Mouse (Mus musculus) hindbrain, embryonic 15.5 days (tissue): ENCODE data around the gene Lrrc25. TPM values are rescaled to one million over a fixed set of nuclear protein-coding genes. Genes with fewer than 3 reads are reported as not detected.
A peak's percentile ranks its signal among the peaks of the same experiment; 100 is the strongest.

ENCODE experiments used
- ATAC-seq: fragments of 200-750 bp; cut with Nextera tagmentation; 2 replicates; pipeline ENCODE4 v1.8.0; 2017; ENCODE audit warnings: low read depth, moderate number of reproducible peaks, moderate TSS enrichment; ENCODE audit not compliant: low FRiP score
- H3K27ac ChIP-seq: fragments of 300-500 bp; sonication (generic); replicated peaks from 2 replicates; pipeline ENCODE4 v1.5.1; 2015; ENCODE audit warnings: mild to moderate bottlenecking, inconsistent platforms
- H3K27me3 ChIP-seq: fragments of 300-500 bp; sonication (generic); 2 replicates; pipeline ENCODE4 v1.6.1; 2015; ENCODE audit warnings: control low read depth, inconsistent platforms
- H3K36me3 ChIP-seq: fragments of 300-500 bp; sonication (generic); 2 replicates; pipeline ENCODE4 v1.6.1; 2015; ENCODE audit warnings: control low read depth, inconsistent platforms
- H3K4me1 ChIP-seq: fragments of 300-500 bp; sonication (generic); replicated peaks from 2 replicates; pipeline ENCODE4 v1.6.1; 2015; ENCODE audit warnings: control low read depth, inconsistent platforms
- H3K4me2 ChIP-seq: fragments of 300-500 bp; sonication (generic); 2 replicates; pipeline ENCODE4 v1.6.1; 2015; ENCODE audit warnings: moderate library complexity, mild to moderate bottlenecking, inconsistent platforms
- H3K4me3 ChIP-seq: fragments of 300-500 bp; sonication (generic); 2 replicates; pipeline ENCODE4 v1.5.1; 2015; ENCODE audit warnings: mild to moderate bottlenecking, inconsistent platforms
- H3K9ac ChIP-seq: fragments of 300-500 bp; sonication (generic); 2 replicates; pipeline ENCODE4 v1.6.1; 2015; ENCODE audit warnings: inconsistent platforms
- H3K9me3 ChIP-seq: fragments of 300-500 bp; sonication (generic); 2 replicates; pipeline ENCODE4 v1.6.1; 2016; ENCODE audit warnings: control low read depth, inconsistent platforms
- WGBS: fragments of 180-500 bp; shearing (Covaris S2); methylation state at CpG from one replicate; pipeline ENCODE4 v1.1.7; 2015; 5-methylcytosine and 5-hydroxymethylcytosine counted together
- polyA plus RNA-seq: library from polyadenylated mRNA; unstranded; fragments of >200 nt; fragmentation: Nextera tagmentation; extraction: Ambion mirVana; gene quantifications from 2 replicates; pipeline ENCODE4 v1.2.1, GENCODE M21; 2015

Lrrc25 gene
- polyA plus RNA-seq, 1 experiment from 2014 or later, result 1.1 TPM

DNA sequence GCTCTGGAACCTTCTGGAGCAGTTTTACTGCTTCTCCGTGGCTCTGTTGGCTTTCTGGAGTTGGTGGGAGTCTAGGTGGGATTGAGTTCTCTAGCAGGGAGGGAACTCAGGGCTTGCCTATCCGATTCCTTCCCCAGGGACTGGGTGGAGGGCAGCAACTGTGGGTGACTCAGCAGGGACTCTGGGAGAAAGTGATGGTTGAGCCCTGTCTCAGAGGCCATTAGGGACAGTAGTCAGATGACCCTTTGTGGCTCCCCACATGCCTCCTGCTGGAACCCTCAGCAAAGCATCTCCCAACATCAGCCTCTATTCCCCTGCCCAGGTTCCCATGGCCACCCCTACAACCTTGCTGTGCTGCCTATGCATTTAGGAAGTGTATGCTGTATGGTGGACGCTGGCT is 27.1 kb downstream of the Lrrc25 start:
- 69% methylated on average over 3 of the region's 3 CpGs for WGBS
- no peak overlapping the region for H3K9ac ChIP-seq
- H3K27ac ChIP-seq, result no peak overlapping the region
- H3K4me3 ChIP-seq, result no peak overlapping the region
- H3K4me2 ChIP-seq, result no peak overlapping the region
- H3K4me1 ChIP-seq, result peaks cover 20% of the 10 kb centered on the region
- no peaks in the 10 kb centered on the region for H3K9me3 ChIP-seq
- ATAC-seq, result no peak
- no peaks in the 10 kb centered on the region for H3K27me3 ChIP-seq
- no peaks in the 10 kb centered on the region for H3K36me3 ChIP-seq

DNA sequence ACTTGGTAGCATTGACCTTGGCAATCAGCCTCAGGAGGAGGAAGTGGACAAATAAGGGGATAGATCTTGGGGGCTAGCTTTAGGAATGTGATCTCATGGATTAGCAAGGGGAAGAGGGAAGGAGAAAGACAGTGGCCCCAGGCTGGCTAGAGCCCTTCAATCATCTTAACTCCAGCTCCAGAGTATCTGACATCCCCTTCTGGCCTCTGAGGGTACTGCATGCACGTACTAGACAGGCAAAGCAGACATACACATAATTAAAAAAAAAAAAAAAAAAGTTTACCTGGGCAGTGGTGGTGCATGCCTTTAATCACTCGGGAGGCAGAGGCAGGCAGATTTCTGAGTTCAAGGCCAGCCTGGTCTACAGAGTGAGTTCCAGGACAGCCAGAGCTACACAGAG is 28.1 kb downstream of the Lrrc25 start:
- H3K9ac ChIP-seq, result no peak overlapping the region
- ATAC-seq, result no peak
- WGBS, result 77% methylated on average over 2 of the region's 2 CpGs
- H3K4me1 ChIP-seq, result peaks cover 27% of the 10 kb centered on the region
- H3K9me3 ChIP-seq, result no peaks in the 10 kb centered on the region
- H3K4me3 ChIP-seq, result no peak overlapping the region
- H3K27me3 ChIP-seq, result no peaks in the 10 kb centered on the region
- no peak overlapping the region for H3K4me2 ChIP-seq
- no peak overlapping the region for H3K27ac ChIP-seq
- H3K36me3 ChIP-seq, result no peaks in the 10 kb centered on the region

DNA sequence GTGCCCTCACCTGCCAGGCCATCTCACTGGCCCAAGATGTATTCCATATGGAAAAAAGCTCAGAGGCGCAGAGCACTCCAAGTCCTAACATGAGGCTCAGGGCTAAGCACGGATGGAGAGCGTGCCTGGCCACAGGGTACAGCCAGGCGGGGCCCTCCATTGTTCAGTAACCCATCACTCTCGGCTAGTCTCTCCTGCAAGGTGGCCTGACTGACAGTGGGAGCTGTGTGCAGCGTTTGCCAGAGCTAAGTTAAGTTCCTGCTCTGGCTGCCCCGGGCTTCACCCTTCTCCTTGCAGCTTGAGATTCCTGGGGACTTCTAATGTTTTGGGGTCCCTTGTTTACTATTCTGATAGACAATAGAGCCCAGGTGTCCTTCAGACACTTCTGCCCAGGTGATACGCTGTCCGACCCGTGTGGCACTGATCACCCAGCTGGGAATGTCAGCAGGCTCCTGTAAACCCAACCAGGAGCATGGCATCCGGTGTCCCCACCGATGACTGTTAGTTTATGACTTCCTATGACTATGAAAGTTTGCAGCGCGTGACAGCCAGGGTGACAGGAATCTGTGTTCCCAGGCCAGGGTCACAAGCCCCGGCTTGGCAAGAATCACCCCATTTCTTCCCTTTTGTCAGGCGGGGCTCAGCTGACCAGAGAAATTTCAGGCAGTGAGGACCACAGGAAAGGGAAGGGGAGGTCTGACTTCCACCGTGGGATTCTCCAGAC is 29.7 kb downstream of the Lrrc25 start:
- no peak overlapping the region for H3K9ac ChIP-seq
- no peak for ATAC-seq

GRCm38 (mm10) chr8:70646369-70646768 is 30.4 kb downstream of the Lrrc25 start:
- Histone ChIP-seq H3K9me3 (no peaks in the 10 kb centered on the region), H3K4me1 (peaks cover 36% of the 10 kb centered on the region), H3K9ac (no peak overlapping the region), H3K36me3 (no peaks in the 10 kb centered on the region), H3K27me3 (no peaks in the 10 kb centered on the region), H3K4me2 (no peak overlapping the region), H3K4me3 (no peak overlapping the region), H3K27ac (no peak overlapping the region)
- WGBS, result 62% methylated on average over 6 of the region's 6 CpGs
- ATAC-seq, result no peak

More for the DNA sequence above, 29.7 kb downstream of the Lrrc25 start:
- no peak overlapping the region for H3K27ac ChIP-seq
- H3K27me3 ChIP-seq, result no peaks in the 10 kb centered on the region
- H3K9me3 ChIP-seq, result no peaks in the 10 kb centered on the region
- no peak overlapping the region for H3K4me3 ChIP-seq
- H3K36me3 ChIP-seq, result no peaks in the 10 kb centered on the region
- 53% methylated on average over 17 of the region's 17 CpGs for WGBS
- peaks cover 36% of the 10 kb centered on the region for H3K4me1 ChIP-seq
- H3K4me2 ChIP-seq, result no peak overlapping the region

DNA sequence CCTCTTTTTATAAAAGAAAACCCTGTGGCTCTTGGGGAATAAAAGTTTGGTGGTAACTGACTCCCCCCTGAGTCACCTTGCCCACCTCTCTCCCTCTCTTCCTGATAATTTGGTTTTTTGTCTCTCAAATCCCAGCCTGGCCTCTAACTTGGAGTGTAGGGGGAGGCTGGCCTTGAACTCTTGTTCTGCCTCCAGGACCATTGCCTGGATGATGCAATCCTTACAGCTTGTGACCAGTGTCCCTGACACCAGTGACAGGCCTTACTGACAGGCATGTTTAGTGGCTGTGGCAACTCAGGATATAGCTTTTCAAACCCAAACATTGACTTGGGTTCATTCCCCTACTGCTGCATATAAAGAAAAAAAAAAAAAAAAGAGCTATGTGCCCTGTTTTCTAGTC is 30.8 kb downstream of the Lrrc25 start:
- Histone ChIP-seq H3K4me1 (peaks cover 36% of the 10 kb centered on the region), H3K27ac (no peak overlapping the region), H3K4me3 (no peak overlapping the region), H3K9ac (no peak overlapping the region), H3K36me3 (peaks cover 1% of the 10 kb centered on the region; the same call in 1 of the 2 replicates), H3K9me3 (no peaks in the 10 kb centered on the region), H3K4me2 (no peak overlapping the region), H3K27me3 (no peaks in the 10 kb centered on the region)
- ATAC-seq, result no peak

- 55% methylated on average over 8 of the region's 8 CpGs for WGBS
- Histone ChIP-seq H3K4me3 (no peak overlapping the region), H3K9ac (no peak overlapping the region), H3K27ac (no peak overlapping the region), H3K4me1 (peaks cover 36% of the 10 kb centered on the region), H3K27me3 (no peaks in the 10 kb centered on the region), H3K36me3 (peaks cover 3% of the 10 kb centered on the region; the same call in 1 of the 2 replicates), H3K9me3 (no peaks in the 10 kb centered on the region), H3K4me2 (no peak overlapping the region)
- no peak for ATAC-seq
Observed at GRCm38 (mm10) chr8:70647343-70648163, 31.6 kb downstream of the Lrrc25 start.

GRCm38 (mm10) chr8:70648164-70648442 is 32.1 kb downstream of the Lrrc25 start:
- Histone ChIP-seq H3K4me3 (no peak overlapping the region), H3K4me2 (no peak overlapping the region), H3K27me3 (no peaks in the 10 kb centered on the region), H3K9me3 (no peaks in the 10 kb centered on the region), H3K4me1 (peaks cover 36% of the 10 kb centered on the region), H3K36me3 (peaks cover 3% of the 10 kb centered on the region; the same call in 1 of the 2 replicates), H3K27ac (no peak overlapping the region), H3K9ac (no peak overlapping the region)
- WGBS, result 39% methylated on average over 1 of the region's 1 CpGs
- ATAC-seq, result no peak

GRCm38 (mm10) chr8:70648921-70649320 is 33.0 kb downstream of the Lrrc25 start:
- Histone ChIP-seq H3K4me1 (peaks cover 36% of the 10 kb centered on the region), H3K4me3 (no peak overlapping the region), H3K9me3 (no peaks in the 10 kb centered on the region), H3K4me2 (no peak overlapping the region), H3K9ac (no peak overlapping the region), H3K27me3 (no peaks in the 10 kb centered on the region), H3K27ac (peak overlapping the region; percentile 75), H3K36me3 (peaks cover 3% of the 10 kb centered on the region; the same call in 1 of the 2 replicates)
- 68% methylated on average over 3 of the region's 3 CpGs for WGBS
- ATAC-seq, result peak; percentile 32; the same call in 1 of the 2 replicates

GRCm38 (mm10) chr8:70649324-70649723 is 33.4 kb downstream of the Lrrc25 start:
- peak overlapping the region; percentile 75 for H3K27ac ChIP-seq
- peaks cover 36% of the 10 kb centered on the region for H3K4me1 ChIP-seq
- peaks cover 3% of the 10 kb centered on the region; the same call in 1 of the 2 replicates for H3K36me3 ChIP-seq
- H3K27me3 ChIP-seq, result no peaks in the 10 kb centered on the region
- 40% methylated on average over 4 of the region's 4 CpGs for WGBS
- H3K4me2 ChIP-seq, result no peak overlapping the region
- H3K9me3 ChIP-seq, result no peaks in the 10 kb centered on the region
- ATAC-seq, result peak; percentile 76
- no peak overlapping the region for H3K4me3 ChIP-seq
- H3K9ac ChIP-seq, result no peak overlapping the region

DNA sequence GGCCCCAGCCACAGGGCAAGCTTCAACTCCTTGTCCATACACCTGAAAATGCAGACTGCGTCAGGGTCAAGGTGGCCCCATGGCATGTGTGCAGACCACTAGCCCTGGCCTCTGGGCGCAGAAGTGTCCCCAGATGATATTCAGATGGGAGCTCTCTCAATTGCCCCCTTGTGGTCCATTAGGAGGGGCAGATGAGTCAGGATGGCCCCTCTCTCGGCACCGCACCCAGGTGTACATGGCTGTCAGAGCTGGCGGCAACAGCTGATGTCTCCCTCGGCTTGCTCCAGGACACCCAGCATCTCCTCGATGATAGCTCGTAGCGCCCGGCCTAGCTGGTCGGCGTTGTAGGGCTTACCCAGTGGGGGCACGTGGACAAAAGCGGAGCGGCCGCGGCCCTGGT is 34.4 kb downstream of the Lrrc25 start:
- peaks cover 5% of the 10 kb centered on the region; the same call in 1 of the 2 replicates for H3K36me3 ChIP-seq
- no peak overlapping the region for H3K4me2 ChIP-seq
- no peaks in the 10 kb centered on the region for H3K9me3 ChIP-seq
- no peaks in the 10 kb centered on the region for H3K27me3 ChIP-seq
- no peak for ATAC-seq
- whole genome bisulfite sequencing, result 91% methylated on average over 17 of the region's 17 CpGs
- H3K4me1 ChIP-seq, result peaks cover 38% of the 10 kb centered on the region
- no peak overlapping the region for H3K4me3 ChIP-seq
- no peak overlapping the region for H3K27ac ChIP-seq
- no peak overlapping the region for H3K9ac ChIP-seq

DNA sequence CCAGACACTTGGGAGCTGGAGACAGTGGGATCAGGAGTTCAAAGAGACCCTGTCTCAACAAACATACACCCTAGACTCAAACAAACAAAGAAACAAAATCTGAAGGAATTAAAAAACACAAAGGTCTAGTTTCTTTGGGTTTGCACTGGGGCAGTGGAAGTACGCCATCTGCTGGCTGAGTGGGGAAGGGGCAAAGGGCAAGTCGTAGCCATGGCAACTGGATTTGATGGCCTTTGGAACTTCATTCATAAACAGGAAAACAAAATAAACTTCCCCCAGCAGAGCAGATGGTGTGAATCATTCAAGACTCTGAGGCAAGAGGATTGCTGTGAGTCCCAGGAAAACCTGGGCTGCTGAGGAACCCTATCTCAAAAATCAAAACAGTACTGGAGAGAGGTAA is 37.3 kb downstream of the Lrrc25 start:
- Histone ChIP-seq H3K4me3 (no peak overlapping the region), H3K4me2 (no peak overlapping the region), H3K4me1 (peaks cover 34% of the 10 kb centered on the region), H3K9ac (no peak overlapping the region), H3K36me3 (peaks cover 7% of the 10 kb centered on the region; the same call in 1 of the 2 replicates), H3K27ac (0 out of 2 replicates have a peak overlapping the region, but pooled peaks have one; percentile 11), H3K9me3 (no peaks in the 10 kb centered on the region), H3K27me3 (no peaks in the 10 kb centered on the region)
- ATAC-seq, result no peak
- WGBS, result 43% methylated on average over 2 of the region's 2 CpGs

- Histone ChIP-seq H3K27me3 (no peaks in the 10 kb centered on the region), H3K9me3 (no peaks in the 10 kb centered on the region), H3K9ac (no peak overlapping the region), H3K4me1 (peaks cover 35% of the 10 kb centered on the region), H3K36me3 (peaks cover 7% of the 10 kb centered on the region; the same call in 1 of the 2 replicates), H3K4me2 (no peak overlapping the region), H3K27ac (no peak overlapping the region), H3K4me3 (no peak overlapping the region)
- 76% methylated on average over 1 of the region's 1 CpGs for WGBS
- ATAC-seq, result no peak
Observed at GRCm38 (mm10) chr8:70654121-70654520, 38.2 kb downstream of the Lrrc25 start.
